Mouse (Mus musculus): ENCODE results near the gene Tie1. TPM values are rescaled to one million over a fixed set of nuclear protein-coding genes. Genes with fewer than 3 reads are reported as not detected.

The Tie1 gene
- total RNA-seq, 2 experiments from 2014 or later = 8.2 to 9.5 TPM

DNA sequence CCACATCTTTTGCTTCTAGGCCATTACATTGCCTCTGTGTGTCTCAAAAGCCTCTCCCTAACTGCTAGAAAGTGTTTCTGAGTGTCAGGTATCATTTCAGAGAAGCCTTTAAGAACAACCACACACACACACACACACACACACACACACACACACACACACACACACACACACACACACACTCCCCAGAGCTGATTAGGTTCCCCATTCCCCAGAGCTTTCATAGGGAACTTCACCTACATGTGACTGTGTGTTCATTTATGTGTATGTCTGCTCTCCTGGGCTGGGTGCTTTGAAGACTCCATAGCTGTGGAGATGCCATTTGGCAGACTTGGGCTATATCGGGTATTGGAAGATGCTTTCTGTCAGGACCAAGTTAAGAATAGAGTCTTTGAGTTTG, 64.5 kb downstream of the Tie1 start:
- intact Hi-C loops (cut with DNase I) = no loop called here
- no peak for DNase-seq (ENCODE audit: low spot score in 2 of 2)

GRCm38 (mm10) chr4:118424541-118425160, 65.2 kb downstream of the Tie1 start:
- intact Hi-C loops (cut with DNase I) = no loop called here
- no peak for DNase-seq (ENCODE audit: low spot score in 2 of 2)

DNA sequence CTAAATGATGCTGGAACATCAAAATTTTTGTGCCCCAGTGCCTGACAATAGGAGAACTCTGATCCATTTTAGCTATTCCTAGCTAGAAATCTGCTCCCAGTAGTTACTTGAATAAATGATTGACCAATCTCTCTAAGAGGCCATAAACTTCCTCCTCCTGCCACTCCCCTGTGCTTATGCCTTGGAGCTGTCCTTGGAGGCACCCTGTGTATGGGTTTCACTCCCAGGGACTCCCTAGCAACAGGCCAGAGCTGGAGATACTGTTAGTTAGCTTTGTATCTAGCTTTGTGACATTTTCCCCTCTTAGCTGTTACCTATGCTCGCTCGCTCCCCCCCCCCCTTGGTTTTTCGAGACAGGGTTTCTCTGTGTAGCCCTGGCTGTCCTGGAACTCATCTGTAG, 68.5 kb downstream of the Tie1 start:
- DNase-seq (ENCODE audit: low spot score in 2 of 2) = no peak
- intact Hi-C loops (cut with DNase I) = no loop called here

Other genes starting within 250 kb of the Tie1 start
- 100 to 1,000 TPM; 134 to 135 TPM for gene Ptprf, start 198.7 kb downstream of the Tie1 start, total RNA-seq (2021)
- 10 to 100 TPM; 30.6 to 43.8 TPM for gene Szt2, start 80.8 kb downstream of the Tie1 start, total RNA-seq (2021)
- 10 to 100 TPM; 58.8 to 63.1 TPM for gene Med8, start 80.7 kb downstream of the Tie1 start, total RNA-seq (2021)
- gene Elovl1, start 62.0 kb downstream of the Tie1 start, total RNA-seq (2021) = 10 to 100 TPM; 23.3 to 28.6 TPM
- 1 to 10 TPM; 1.5 to 1.6 TPM for gene Cdc20, start 52.7 kb downstream of the Tie1 start, total RNA-seq (2021)
- gene Mpl, start 32.5 kb downstream of the Tie1 start, total RNA-seq (2021) = 1 to 10 TPM; 1.6 to 2.3 TPM
- gene 2610528J11Rik, start 36.9 kb upstream of the Tie1 start, total RNA-seq (2021) = not detected
- gene Tmem125, start 54.0 kb upstream of the Tie1 start, total RNA-seq (2021) = 1 to 10 TPM; 7.3 to 9.9 TPM
- gene Cfap57, start 130.7 kb upstream of the Tie1 start, total RNA-seq (2021) = under 1 TPM; 0.76 to 0.99 TPM
- gene Ebna1bp2, start 130.7 kb upstream of the Tie1 start, total RNA-seq (2021) = 10 to 100 TPM; 55.4 to 58.0 TPM
- gene Olfr62, start 168.9 kb upstream of the Tie1 start, total RNA-seq (2021) = not detected
- not detected for gene Olfr1342, start 202.7 kb upstream of the Tie1 start, total RNA-seq (2021)
- not detected for gene Olfr1341, start 213.5 kb upstream of the Tie1 start, total RNA-seq (2021)
- not detected for gene Olfr1340, start 230.1 kb upstream of the Tie1 start, total RNA-seq (2021)
- gene Olfr1339, start 242.1 kb upstream of the Tie1 start, total RNA-seq (2021) = not detected